25 mouse cellular contexts compared by ENCODE assay signal in the genomic region with DNA sequence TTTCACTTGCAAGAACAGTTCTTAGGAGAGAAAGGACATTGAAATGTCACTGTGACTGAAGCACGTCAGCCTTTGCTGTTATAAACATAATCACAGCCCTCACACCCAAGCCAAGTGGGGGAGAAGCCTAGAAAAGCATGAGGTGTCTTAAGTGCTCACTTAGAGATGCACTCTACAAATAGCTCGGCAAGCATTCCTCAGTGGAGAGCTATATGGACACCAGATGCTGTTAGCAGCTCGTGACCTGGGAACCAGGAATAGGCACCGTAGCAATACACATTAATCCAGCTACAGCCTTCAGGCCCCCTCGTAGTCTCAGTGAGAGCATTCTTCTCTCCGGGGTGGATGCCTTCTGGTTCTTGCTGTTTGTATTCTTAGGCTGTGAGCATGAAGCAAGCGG.
DNase-seq lines count a peak whose midpoint lies in the region; ATAC-seq and TF ChIP-seq lines count a peak whose summit lies in the region.
"Had no signal": no experiment of that assay in that cellular context is flagged by ENCODE, and none has a peak within 500 bp of the region (broad histone marks: within the 10 kb centered on the region; RNA-seq: fewer than 3 reads in every experiment).

No protein-coding gene starts in this region.

- peaks cover 43% of the 10 kb centered on the region for H3K4me1 ChIP-seq in heart, embryonic 10.5 days
- peaks cover 26% of the 10 kb centered on the region for H3K4me1 ChIP-seq in heart, postnatal 0 days (ENCODE audit: control insufficient read depth, insufficient read depth)
- peaks cover 9% of the 10 kb centered on the region for H3K4me1 ChIP-seq in neural tube, embryonic 15.5 days
- H3K4me1 ChIP-seq: embryonic facial prominence, embryonic 12.5 days; liver, embryonic 15.5 days; megakaryocyte, embryonic 14.5 days had no signal

- H3K36me3 ChIP-seq in heart, embryonic 10.5 days, result no peaks in the 10 kb centered on the region
- no peaks in the 10 kb centered on the region for H3K36me3 ChIP-seq in heart, postnatal 0 days (replicated peaks; ENCODE audit: control insufficient read depth, insufficient read depth, low read length)
- H3K36me3 ChIP-seq in neural tube, embryonic 15.5 days, result no peaks in the 10 kb centered on the region
- H3K36me3 ChIP-seq: embryonic facial prominence, embryonic 12.5 days; hindbrain, embryonic 15.5 days; limb, embryonic 15.5 days; liver, embryonic 15.5 days; midbrain, embryonic 15.5 days had no signal

- H3K27ac ChIP-seq in heart, embryonic 10.5 days, result peak overlapping the region; percentile 82
- peak overlapping the region; percentile 88 for H3K27ac ChIP-seq in heart, postnatal 0 days (ENCODE audit: low read depth)
- no peak overlapping the region for H3K27ac ChIP-seq in neural tube, embryonic 15.5 days (replicated peaks)
- H3K27ac ChIP-seq: embryonic facial prominence, embryonic 12.5 days; gastrocnemius, adult 2 months; hindbrain, embryonic 15.5 days; kidney, postnatal 0 days; limb, embryonic 15.5 days; liver, embryonic 15.5 days; midbrain, embryonic 15.5 days had no signal

- ATAC-seq in heart, postnatal 0 days (ENCODE audit: insufficient read depth, low read depth), result peak; percentile 94
- no peak for ATAC-seq in neural tube, embryonic 15.5 days (ENCODE audit: low FRiP score)
- ATAC-seq: activated CD4-positive, CD25-positive, alpha-beta regulatory T cell, adult 4 months; CD4-positive, CD25-positive, alpha-beta regulatory T cell, adult 4 months; forebrain, embryonic 16.5 days; intestine, embryonic 16.5 days; midbrain, embryonic 15.5 days had no signal

- peak; percentile 30 for DNase-seq in embryo, embryonic 11 days
- no peak for DNase-seq in embryo, embryonic 10.5 days (ENCODE audit: low spot score)
- peak; percentile 13 for DNase-seq in brain, adult 2 months (ENCODE audit: low read depth, low spot score)
- peak; percentile 86 for DNase-seq in heart, embryonic 10.5 days (ENCODE audit: low spot score)
- peak; percentile 88 for DNase-seq in heart, postnatal 0 days (ENCODE audit: low spot score)
- no peak for DNase-seq in kidney, adult 8-10 months
- no peak for DNase-seq in kidney, adult 18-20 months
- DNase-seq: adrenal gland, postnatal 10 days; cerebellum, adult 11 months; cerebellum, postnatal 10 days; gastrocnemius, adult 2 months; right cerebral cortex, postnatal 14 days; thymus, postnatal 36 days had no signal

- H3K9ac ChIP-seq in heart, postnatal 0 days (replicated peaks; ENCODE audit: low read depth, low read length), result no peak overlapping the region
- H3K9ac ChIP-seq in neural tube, embryonic 15.5 days (replicated peaks), result no peak overlapping the region
- H3K9ac ChIP-seq: embryonic facial prominence, embryonic 12.5 days; hindbrain, embryonic 15.5 days; limb, embryonic 15.5 days; liver, embryonic 15.5 days; midbrain, embryonic 15.5 days had no signal

- H3K4me3 ChIP-seq in heart, embryonic 10.5 days, result no peak overlapping the region
- H3K4me3 ChIP-seq in heart, postnatal 0 days (ENCODE audit: low read depth, low read length), result no peak overlapping the region
- no peak overlapping the region for H3K4me3 ChIP-seq in neural tube, embryonic 15.5 days (replicated peaks)
- H3K4me3 ChIP-seq: embryonic facial prominence, embryonic 12.5 days; gastrocnemius, adult 2 months; hindbrain, embryonic 15.5 days; limb, embryonic 15.5 days; liver, embryonic 15.5 days; megakaryocyte, embryonic 14.5 days; midbrain, embryonic 15.5 days had no signal

- H3K4me2 ChIP-seq in heart, postnatal 0 days (ENCODE audit: low read depth, low read length), result no peak overlapping the region
- no peak overlapping the region for H3K4me2 ChIP-seq in neural tube, embryonic 15.5 days
- H3K4me2 ChIP-seq: embryonic facial prominence, embryonic 12.5 days; hindbrain, embryonic 15.5 days; limb, embryonic 15.5 days; liver, embryonic 15.5 days; midbrain, embryonic 15.5 days had no signal

- H3K27me3 ChIP-seq in heart, embryonic 10.5 days (ENCODE audit: insufficient read depth, poor library complexity, severe bottlenecking), result no peaks in the 10 kb centered on the region
- no peaks in the 10 kb centered on the region for H3K27me3 ChIP-seq in heart, postnatal 0 days (ENCODE audit: control insufficient read depth, insufficient read depth, low read length)
- no peaks in the 10 kb centered on the region for H3K27me3 ChIP-seq in neural tube, embryonic 15.5 days (replicated peaks)
- H3K27me3 ChIP-seq: embryonic facial prominence, embryonic 12.5 days; hindbrain, embryonic 15.5 days; limb, embryonic 15.5 days; liver, embryonic 15.5 days; megakaryocyte, embryonic 14.5 days; midbrain, embryonic 15.5 days had no signal

- TF ChIP-seq CTCF in heart, postnatal 0 days (IDR thresholded peaks at IDR 0.05; ENCODE audit: low read depth), result no peak

- 41% methylated on average over 7 of the region's 7 CpGs for WGBS in heart, embryonic 10.5 days
- 33% methylated on average over 7 of the region's 7 CpGs for WGBS in heart, postnatal 0 days
- WGBS in neural tube, embryonic 15.5 days, result 78% methylated on average over 7 of the region's 7 CpGs

- TF ChIP-seq EP300 in heart, postnatal 0 days (IDR thresholded peaks at IDR 0.05; ENCODE audit: low read depth), result peak; percentile 99

- H3K9me3 ChIP-seq in heart, embryonic 10.5 days, result no peaks in the 10 kb centered on the region
- H3K9me3 ChIP-seq in heart, postnatal 0 days (replicated peaks; ENCODE audit: control insufficient read depth, low read length), result no peaks in the 10 kb centered on the region
- no peaks in the 10 kb centered on the region for H3K9me3 ChIP-seq in neural tube, embryonic 15.5 days (replicated peaks)
- H3K9me3 ChIP-seq: embryonic facial prominence, embryonic 12.5 days; hindbrain, embryonic 15.5 days; limb, embryonic 15.5 days; liver, embryonic 15.5 days; midbrain, embryonic 15.5 days had no signal

Comparison
In these comparisons a context has a peak if more than half of its experiments do, and no peak if none do; other contexts are left out.
1. DNase-seq: peak in embryo, embryonic 11 days (single experiment), brain, adult 2 months (single experiment), heart, embryonic 10.5 days (single experiment) and heart, postnatal 0 days (single experiment); none in embryo, embryonic 10.5 days (single experiment), kidney, adult 8-10 months (0 of 2) and kidney, adult 18-20 months (single experiment).